Mouse (Mus musculus): ENCODE measurements around the gene Atp5d.

The Atp5d gene

DNA sequence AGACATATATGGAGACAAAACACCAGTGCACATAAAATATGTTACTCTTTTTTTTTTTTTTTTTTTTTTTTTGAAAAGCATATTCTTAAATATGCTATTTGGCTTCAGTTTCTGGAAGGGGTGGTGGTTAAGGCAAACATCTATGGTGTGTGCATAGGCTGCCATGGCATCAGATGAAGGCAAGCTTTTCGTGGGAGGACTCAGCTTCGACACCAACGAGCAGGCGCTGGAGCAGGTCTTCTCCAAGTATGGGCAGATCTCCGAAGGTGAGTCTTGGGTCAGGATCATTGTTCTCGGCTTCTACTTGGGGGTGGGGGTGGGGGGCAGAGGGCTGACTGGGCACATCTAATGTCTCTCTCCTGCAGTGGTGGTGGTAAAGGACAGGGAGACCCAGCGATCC lies 31.2 kb downstream of the Atp5d start:
- DNase-seq = no peak

DNA sequence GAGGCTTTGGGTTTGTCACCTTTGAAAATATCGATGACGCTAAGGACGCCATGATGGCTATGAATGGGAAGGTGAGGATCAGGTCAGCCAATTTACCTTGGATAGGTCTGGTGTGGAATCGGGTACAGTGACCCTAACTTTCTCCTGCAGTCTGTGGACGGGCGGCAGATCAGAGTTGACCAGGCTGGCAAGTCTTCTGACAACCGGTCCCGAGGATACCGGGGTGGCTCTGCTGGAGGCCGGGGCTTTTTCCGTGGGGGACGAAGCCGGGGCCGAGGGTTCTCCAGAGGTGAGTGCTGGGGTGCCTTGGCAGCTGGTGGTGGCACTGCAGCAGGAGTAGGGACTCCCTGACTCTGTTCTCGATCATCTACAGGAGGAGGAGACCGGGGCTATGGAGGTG lies 31.6 kb downstream of the Atp5d start:
- DNase-seq = peak; percentile 18

- DNase-seq = peak; percentile 23
These were observed 32.2 kb downstream of the Atp5d start for GRCm38 (mm10) chr10:80170601-80171021.

DNA sequence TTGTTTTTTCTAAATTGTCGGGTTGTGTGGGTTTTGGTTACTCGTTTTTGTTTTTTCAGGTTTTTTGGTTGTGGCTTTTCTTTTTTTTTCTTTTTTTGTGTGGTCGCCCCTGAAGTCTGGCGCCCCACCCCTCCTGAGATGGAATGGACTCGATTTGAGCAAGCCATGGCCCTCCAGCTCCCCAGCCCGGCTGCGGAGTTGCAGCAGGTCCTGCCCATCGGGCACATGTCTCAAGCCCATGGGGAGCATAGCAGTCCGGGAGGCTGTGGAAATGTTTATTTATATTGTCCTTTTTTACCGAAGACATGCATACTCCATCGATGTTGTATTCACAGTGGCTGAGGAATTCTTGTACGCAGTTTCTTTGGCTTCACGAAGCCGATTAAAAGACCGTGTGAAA lies 32.8 kb downstream of the Atp5d start:
- no peak for DNase-seq

DNA sequence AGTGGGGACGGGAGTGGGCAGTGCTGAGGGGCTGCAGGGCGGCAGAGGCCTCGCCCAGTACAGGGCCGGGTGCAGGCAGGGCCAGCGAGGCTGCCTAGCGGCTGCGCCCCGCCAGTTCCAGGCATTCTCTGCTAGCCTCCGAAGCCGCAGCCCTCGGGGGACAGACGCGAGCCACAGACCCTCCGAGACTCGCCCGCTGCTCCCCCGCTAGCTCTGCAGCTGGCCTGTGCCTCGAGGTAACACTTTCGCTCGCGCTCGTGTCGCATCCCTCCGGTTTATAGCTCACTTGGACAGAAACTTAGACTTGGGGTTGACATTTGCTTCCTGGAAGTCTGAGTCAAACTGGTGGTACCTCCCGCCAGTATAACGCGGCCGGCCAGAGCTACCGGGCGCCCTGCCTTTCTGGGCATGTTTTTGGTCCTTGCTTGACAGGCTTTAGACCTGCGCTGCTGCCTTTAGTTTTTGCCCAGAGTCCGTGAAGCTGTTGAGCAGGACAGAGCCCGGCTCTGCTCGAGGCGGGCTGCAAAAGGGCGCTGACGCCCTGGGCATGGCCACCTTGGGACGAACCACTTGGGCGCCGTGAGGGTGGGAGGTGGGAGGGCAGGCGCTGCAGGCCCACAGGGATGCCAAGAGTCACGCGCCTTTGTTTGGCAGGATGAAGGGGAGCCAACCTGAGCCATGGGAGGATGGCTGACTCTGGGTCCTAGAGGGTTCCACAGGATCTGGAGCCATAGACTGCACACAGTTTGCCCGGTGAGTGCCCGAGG lies 33.5 kb downstream of the Atp5d start:
- DNase-seq = peak; percentile 16

GRCm38 (mm10) chr10:80172527-80173292 lies 34.3 kb downstream of the Atp5d start, which contains the start of gene 1600002K03Rik:
TSS of gene 1600002K03Rik (plus strand) at chr10:80172944.
- peak; percentile 84 for DNase-seq

GRCm38 (mm10) chr10:80173358-80173757 lies 34.9 kb downstream of the Atp5d start:
- DNase-seq = peak; percentile 23

GRCm38 (mm10) chr10:80173955-80174640 lies 35.7 kb downstream of the Atp5d start:
- no peak for DNase-seq

- DNase-seq = peak; percentile 40
These were observed 36.3 kb downstream of the Atp5d start for GRCm38 (mm10) chr10:80174705-80175104.

DNA sequence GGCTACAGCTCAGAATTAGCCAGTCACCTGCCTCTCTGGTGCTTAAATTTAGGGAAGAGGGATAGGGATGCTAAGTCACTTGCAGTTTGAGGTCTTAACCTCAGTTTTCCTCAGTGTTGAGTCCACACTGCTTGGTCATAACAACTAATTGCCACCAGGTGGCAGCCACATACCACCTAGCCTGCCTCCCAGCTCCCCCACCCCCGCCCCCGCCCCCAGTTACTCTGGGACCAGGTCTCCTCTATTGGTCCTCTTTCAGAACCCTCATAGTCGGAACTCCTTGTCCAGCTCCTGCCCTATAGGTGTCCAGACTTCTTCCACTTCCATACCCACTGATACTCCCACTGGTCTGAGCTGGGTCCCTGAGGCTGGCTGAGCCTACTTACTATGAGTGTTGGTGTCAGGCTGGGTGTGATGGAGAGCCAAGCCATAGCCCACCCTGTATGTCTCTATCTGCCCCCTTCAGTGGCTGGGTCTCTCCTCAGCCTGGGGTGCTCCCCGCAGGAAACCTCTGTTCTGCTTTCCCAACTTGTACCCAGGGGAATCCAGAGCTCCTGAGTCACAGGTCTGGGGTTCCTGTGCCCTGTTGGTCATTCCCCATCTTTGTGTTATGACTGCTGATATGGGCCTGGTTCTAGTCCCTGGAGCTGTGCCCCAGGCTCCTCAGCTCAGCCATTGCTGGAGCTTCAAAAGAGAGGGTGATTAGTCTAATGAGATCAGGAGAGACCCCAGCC lies 37.3 kb downstream of the Atp5d start:
- DNase-seq = peak; percentile 24

- DNase-seq = no peak
These were observed 37.9 kb downstream of the Atp5d start for GRCm38 (mm10) chr10:80176270-80176834.

GRCm38 (mm10) chr10:80177441-80178279 lies 39.2 kb downstream of the Atp5d start:
- DNase-seq = no peak

GRCm38 (mm10) chr10:80179068-80180051 lies 40.9 kb downstream of the Atp5d start, which contains the start of gene Efna2:
TSS of gene Efna2 (plus strand) at chr10:80179482.
- DNase-seq = peak; percentile 65

GRCm38 (mm10) chr10:80180288-80180687 lies 41.9 kb downstream of the Atp5d start:
- DNase-seq = no peak

DNA sequence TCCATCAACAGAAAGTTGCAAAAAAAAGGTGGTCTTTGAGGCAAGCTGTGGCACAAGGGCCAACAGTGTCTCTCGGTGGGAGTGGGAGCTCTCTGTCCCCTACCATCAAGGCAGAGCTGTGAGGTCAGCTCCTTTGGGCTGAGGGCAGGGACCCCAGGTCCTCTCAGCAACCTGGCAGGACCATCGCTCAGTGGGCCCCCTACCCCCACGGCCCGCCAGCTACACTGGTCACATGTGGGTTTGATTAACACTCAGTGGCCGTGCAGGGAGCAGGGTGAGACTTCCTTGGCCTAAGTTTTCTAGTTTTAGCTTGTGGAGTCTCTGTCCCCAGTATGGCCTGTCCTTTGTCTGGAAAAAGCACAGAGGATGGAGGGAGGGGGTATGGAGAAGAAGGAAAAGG lies 42.4 kb downstream of the Atp5d start:
- DNase-seq = no peak

DNA sequence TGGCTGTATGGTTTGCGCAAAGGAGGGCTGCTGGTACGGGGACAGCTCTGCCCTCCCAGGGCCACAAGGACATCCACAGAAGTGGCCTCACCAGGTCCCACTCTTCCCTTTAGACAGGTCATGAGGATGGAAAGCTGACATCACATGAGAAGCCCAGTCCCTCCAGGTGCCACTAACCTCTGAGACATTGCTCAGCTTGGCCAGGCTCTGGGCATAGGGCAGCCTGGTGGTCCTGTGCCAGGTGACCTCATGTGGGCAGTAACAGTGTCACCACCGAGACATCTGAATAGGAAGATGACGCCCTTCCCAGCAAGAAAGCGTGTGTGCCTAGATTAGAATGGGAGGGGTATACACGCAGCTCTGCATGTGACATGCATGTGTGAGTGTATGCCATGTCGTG lies 44.1 kb downstream of the Atp5d start:
- DNase-seq = no peak

DNA sequence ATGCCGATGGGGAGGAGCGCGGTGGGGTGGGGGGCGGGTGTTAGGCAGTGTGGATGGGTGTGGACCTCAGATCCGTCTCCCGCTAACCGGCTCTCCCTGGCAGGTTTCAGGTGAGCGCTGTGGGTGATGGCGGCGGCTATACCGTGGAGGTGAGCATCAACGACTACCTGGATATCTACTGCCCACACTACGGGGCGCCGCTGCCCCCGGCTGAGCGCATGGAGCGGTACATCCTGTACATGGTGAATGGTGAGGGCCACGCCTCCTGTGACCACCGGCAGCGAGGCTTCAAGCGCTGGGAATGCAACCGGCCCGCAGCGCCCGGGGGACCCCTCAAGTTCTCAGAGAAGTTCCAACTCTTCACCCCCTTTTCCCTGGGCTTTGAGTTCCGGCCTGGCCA lies 48.2 kb downstream of the Atp5d start:
- no peak for DNase-seq

DNA sequence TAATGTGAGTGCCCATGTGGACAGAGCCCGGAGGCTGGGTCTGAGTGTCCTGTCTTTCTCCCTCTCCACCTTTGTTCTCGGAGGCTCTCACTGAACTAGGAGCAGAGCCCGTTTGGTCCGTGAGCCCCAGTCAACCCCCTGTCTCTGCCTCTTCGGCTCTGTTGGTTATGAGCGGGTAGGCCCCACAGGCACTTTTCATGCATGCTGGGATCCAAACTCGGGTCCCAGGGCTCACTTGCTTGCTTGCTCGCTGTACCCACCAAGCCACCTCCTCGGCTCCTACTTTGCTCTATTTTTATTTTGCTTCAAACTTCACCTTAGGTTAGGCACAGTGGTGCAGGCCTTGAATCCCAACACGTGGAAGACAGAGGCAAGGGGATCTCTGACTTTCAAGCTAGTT lies 49.3 kb downstream of the Atp5d start:
- no peak for DNase-seq

- no peak for DNase-seq
These were observed 50.1 kb downstream of the Atp5d start for GRCm38 (mm10) chr10:80188453-80189024.

GRCm38 (mm10) chr10:80189999-80190398 lies 51.6 kb downstream of the Atp5d start:
- no peak for DNase-seq
